Mouse (Mus musculus) heart, embryonic 15.5 days (tissue): Measurements from ENCODE around the gene Bag2. TPM values are rescaled to one million over a fixed set of nuclear protein-coding genes. Genes with fewer than 3 reads are reported as not detected.
A peak's percentile ranks its signal among the peaks of the same experiment; 100 is the strongest.

ENCODE experiments used
- ATAC-seq: fragments of 200-750 bp; cut with Nextera tagmentation; replicated peaks from 2 replicates; pipeline ENCODE4 v1.8.0; 2017; ENCODE audit warnings: low read depth, moderate TSS enrichment; ENCODE audit not compliant: insufficient number of reproducible peaks, insufficient read depth, low FRiP score
- H3K27ac ChIP-seq: fragments of 300-500 bp; sonication (generic); 2 replicates; pipeline ENCODE4 v1.5.1; 2015; ENCODE audit warnings: mild to moderate bottlenecking, inconsistent platforms
- H3K27me3 ChIP-seq: fragments of 300-500 bp; sonication (generic); 2 replicates; pipeline ENCODE4 v1.6.1; 2015; ENCODE audit warnings: inconsistent platforms
- H3K36me3 ChIP-seq: fragments of 300-500 bp; sonication (generic); 2 replicates; pipeline ENCODE4 v1.6.1; 2015; ENCODE audit warnings: mild to moderate bottlenecking, inconsistent platforms
- H3K4me1 ChIP-seq: fragments of 300-500 bp; sonication (generic); replicated peaks from 2 replicates; pipeline ENCODE4 v1.6.1; 2015; ENCODE audit warnings: inconsistent platforms
- H3K4me2 ChIP-seq: fragments of 300-500 bp; sonication (generic); 2 replicates; pipeline ENCODE4 v1.6.1; 2015; ENCODE audit warnings: inconsistent platforms, mild to moderate bottlenecking, moderate library complexity
- H3K4me3 ChIP-seq: fragments of 300-500 bp; sonication (generic); 2 replicates; pipeline ENCODE4 v1.5.1; 2015; ENCODE audit warnings: mild to moderate bottlenecking, inconsistent platforms
- H3K9ac ChIP-seq: fragments of 300-500 bp; sonication (generic); 2 replicates; pipeline ENCODE4 v1.6.1; 2015; ENCODE audit warnings: mild to moderate bottlenecking, inconsistent platforms
- H3K9me3 ChIP-seq: fragments of 300-500 bp; sonication (generic); replicated peaks from 2 replicates; pipeline ENCODE4 v1.6.1; 2016; ENCODE audit warnings: inconsistent platforms
- WGBS: fragments of 180-500 bp; shearing (Covaris S2); methylation state at CpG from one replicate; pipeline ENCODE4 v1.1.7; 2015; ENCODE audit warnings: mixed read lengths; 5-methylcytosine and 5-hydroxymethylcytosine counted together
- polyA plus RNA-seq: library from polyadenylated mRNA; unstranded; fragments of >200 nt; fragmentation: Nextera tagmentation; extraction: Ambion mirVana; gene quantifications from 2 replicates; pipeline ENCODE4 v1.2.1, GENCODE M21; 2015

The Bag2 gene
- polyA plus RNA-seq, 1 experiment from 2014 or later, result 76.3 TPM

DNA sequence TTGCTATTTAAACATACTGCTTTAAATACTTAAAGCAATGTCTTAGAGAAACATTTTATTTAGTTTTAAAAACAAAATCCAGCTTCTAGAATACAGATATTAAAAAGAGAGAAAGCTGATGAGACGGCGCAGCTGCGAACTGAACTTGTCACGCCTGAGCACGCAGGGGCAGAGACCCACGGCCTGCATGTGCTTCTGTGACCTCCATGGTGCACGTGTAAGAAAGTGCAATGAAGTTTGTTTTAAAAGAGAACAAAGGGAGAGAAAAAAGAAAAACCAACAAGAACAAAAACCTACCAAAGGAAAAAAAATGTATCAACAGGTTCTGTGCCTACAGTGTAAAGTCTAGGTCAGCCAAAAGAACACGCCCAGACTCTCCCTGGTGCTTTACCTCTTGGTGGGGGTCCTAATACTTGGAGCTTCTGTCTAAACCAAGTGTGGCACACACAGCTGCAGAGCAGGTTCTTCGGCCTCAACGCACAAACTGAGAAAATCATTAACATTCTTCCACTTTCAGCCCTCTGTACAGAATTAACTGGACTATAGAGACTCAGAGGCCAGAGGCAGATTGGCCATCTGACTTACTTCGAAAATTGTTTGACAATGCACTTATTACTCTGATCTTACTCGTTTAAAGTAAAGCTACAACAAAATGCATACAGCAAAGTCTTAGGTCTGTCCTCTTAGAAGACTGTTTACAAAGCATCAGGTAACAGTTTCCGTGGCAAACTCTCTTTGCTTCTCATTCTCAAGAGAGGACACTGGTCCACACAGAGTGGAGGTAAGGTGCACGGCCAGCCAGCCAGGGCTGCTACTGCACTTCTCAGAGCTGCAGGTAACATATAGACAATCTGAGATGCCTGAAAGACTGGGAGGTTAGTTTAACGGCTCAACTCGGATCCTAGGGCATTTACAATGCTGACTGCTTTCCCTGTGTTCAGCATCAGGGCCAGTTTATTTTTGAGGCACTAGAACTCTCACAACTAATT lies 9.2 kb upstream of the Bag2 start:
- Histone ChIP-seq H3K4me1 (no peaks in the 10 kb centered on the region), H3K27ac (no peak overlapping the region)
- 89% methylated on average over 16 of the region's 16 CpGs for WGBS

DNA sequence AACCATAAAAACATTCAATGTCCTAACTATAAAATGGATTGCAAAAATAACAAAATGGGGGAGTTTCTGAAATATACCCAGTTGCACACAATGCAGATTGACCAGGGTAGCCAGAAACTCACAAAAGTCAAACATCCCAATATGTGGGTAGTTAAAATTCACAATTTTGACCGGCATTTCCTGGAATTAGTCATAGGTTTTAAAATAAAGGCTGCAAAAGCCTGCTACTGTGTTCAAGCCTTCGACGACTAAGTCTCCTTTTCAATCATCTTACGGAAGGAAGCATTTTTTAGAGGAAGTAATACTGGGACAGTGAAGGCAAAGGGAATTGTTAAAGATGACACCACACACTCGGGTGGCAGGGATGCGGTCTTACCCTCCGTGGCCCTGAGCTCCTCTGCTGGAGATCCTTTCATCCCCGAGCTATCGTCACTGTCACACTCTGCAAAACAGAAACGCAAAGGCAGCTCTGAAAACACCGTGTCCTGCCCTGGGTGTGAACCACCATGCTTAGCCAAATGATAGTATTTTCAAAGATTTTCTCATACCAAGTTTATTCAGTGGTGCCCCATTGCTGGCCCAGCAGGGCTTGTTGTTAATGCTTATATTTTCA lies 8.0 kb upstream of the Bag2 start:
- 90% methylated on average over 11 of the region's 11 CpGs for WGBS
- Histone ChIP-seq H3K4me3 (no peak overlapping the region), H3K27ac (no peak overlapping the region), H3K4me2 (no peak overlapping the region), H3K4me1 (no peaks in the 10 kb centered on the region), H3K27me3 (no peaks in the 10 kb centered on the region), H3K9ac (no peak overlapping the region), H3K9me3 (no peaks in the 10 kb centered on the region), H3K36me3 (peaks cover 26% of the 10 kb centered on the region)
- no peak for ATAC-seq

More for the DNA sequence above, 9.2 kb upstream of the Bag2 start:
- Histone ChIP-seq H3K9ac (no peak overlapping the region), H3K9me3 (no peaks in the 10 kb centered on the region), H3K36me3 (peaks cover 22% of the 10 kb centered on the region), H3K4me2 (no peak overlapping the region), H3K4me3 (no peak overlapping the region), H3K27me3 (no peaks in the 10 kb centered on the region)
- ATAC-seq, result no peak

DNA sequence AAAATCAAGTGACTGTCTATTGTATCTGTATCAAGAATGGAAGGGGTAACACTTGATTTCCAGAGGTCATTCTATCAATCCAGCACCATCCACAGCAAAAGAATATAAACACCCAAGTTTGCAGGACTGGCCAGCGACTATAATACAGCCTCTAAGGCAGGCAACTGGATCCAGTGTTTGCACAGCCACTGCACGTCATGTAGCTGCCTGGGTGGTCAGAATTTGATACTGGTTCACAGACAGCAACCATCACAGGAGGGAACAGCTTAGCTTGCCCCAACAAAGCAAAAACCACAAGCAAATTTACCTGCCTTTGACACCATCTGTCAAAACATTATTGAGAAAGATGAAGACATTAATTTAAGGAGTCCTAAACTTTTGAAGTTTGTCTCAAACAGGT lies 6.2 kb upstream of the Bag2 start:
- Histone ChIP-seq H3K4me2 (no peak overlapping the region), H3K36me3 (peaks cover 16% of the 10 kb centered on the region)

DNA sequence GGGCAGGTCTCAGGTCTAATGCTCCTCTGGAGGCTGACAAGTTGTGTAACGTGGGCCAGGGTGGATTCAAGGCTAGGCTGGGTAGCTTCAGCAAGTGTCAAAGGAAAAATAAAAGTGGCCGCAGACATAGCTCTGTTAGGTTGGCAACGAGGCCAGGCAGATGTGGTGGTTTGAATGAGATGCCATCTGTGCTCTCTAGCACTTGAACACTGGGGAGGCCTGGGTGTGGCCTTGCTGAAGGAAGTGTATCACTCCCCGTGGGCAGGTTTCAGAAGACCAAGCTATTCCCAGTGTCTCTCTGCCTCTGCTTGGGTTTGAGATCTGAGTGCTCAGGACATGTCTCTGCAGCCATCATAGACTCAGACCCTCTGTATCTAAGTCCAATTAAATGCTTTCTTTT lies 893 bp upstream of the Bag2 start:
- Histone ChIP-seq H3K27ac (no peak overlapping the region), H3K9me3 (no peaks in the 10 kb centered on the region), H3K4me3 (no peak overlapping the region), H3K4me1 (peaks cover 19% of the 10 kb centered on the region), H3K36me3 (peaks cover 16% of the 10 kb centered on the region), H3K4me2 (no peak overlapping the region), H3K27me3 (no peaks in the 10 kb centered on the region), H3K9ac (no peak overlapping the region)
- 56% methylated on average over 4 of the region's 4 CpGs for WGBS
- no peak for ATAC-seq

More for the DNA sequence above, 6.2 kb upstream of the Bag2 start:
- ATAC-seq, result no peak
- Histone ChIP-seq H3K4me3 (no peak overlapping the region), H3K4me1 (no peaks in the 10 kb centered on the region), H3K9me3 (no peaks in the 10 kb centered on the region), H3K27ac (no peak overlapping the region), H3K9ac (no peak overlapping the region), H3K27me3 (no peaks in the 10 kb centered on the region)
- WGBS, result 79% methylated on average over 2 of the region's 2 CpGs

DNA sequence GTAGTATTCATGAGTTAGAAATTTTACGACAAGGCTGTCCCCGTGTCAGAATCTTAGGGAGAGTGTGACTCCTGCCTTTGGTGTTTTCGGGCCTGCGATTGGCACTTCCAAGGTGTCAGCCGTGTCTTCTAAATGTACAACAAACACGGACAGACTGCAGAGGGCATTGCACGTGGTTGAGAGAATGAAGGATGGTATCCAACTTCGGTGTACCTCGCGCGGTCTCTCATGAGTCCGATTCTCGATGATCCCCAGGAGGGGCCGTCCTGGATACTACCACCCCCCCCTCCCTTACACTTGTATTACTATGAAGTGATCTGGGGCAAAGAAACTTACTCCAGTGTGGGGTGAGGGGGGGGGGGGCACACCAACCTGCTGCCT lies 572 bp downstream of the Bag2 start:
- peak; percentile 19; the same call in 1 of the 2 replicates for ATAC-seq
- Histone ChIP-seq H3K9ac (peak overlapping the region; percentile 92), H3K36me3 (peaks cover 10% of the 10 kb centered on the region; the same call in 1 of the 2 replicates), H3K4me3 (peak overlapping the region; percentile 95), H3K9me3 (no peaks in the 10 kb centered on the region), H3K4me1 (peaks cover 19% of the 10 kb centered on the region), H3K4me2 (peak overlapping the region; percentile 92), H3K27me3 (no peaks in the 10 kb centered on the region), H3K27ac (peak overlapping the region; percentile 86)
- WGBS, result 1% methylated on average over 14 of the region's 14 CpGs

DNA sequence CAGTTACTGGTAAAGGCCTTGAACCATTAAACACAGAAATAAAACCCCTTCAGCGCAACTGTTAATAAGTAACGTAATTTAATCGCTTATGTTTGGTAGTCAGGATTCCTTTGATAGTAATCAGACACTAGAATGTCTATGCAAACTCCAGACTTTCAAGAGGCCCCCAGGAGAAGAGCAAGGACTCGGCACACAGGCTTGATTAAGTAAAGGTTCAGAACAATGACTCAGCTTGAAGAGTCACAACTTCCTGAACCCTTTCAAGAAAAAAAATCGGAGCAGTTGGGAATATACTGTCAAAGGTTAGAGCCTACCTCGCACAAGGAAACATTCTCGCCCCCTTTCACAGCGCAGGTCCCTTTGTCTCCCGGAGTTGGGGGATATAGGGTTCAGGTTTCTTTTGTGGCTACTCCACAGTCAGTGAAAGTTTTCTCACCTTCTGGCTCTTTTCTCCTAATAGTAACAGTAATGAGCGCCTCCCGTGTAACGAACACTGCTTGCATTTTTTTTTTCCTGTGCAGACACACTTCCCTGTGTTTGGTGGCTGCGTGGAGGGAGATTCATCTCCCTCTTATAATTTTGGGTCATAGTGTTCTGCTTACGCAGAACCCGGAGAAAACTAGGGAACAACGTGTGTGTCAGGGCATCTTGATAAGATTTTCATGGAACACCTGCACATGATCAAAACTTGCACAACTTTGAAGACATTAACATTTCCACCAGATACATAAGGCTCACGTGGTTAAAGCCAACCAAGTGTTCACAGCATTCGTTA lies 1.1 kb downstream of the Bag2 start:
- WGBS, result 18% methylated on average over 18 of the region's 18 CpGs
- Histone ChIP-seq H3K27ac (peak overlapping the region; percentile 86), H3K4me1 (peaks cover 19% of the 10 kb centered on the region)

DNA sequence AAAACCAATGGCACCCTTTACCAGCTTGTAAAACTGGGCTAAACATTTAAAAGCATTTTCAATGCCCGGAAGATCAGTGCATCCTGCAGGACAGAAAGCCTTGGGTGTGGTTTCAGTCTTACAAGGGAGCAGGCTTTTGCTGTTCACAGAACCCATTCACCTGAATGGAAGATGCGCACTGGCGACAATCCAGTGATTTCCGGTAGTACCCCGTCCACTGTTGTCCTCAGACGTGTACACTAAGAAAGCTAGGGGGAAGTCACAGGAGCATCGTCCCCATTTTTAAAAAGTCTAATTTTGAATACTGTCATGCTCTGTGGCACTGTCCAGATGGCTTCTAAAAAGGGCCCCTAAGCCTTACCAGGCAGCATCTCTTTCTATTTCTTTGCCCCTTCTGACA lies 1.8 kb downstream of the Bag2 start:
- Histone ChIP-seq H3K4me3 (no peak overlapping the region), H3K9me3 (no peaks in the 10 kb centered on the region), H3K9ac (no peak overlapping the region), H3K36me3 (peaks cover 7% of the 10 kb centered on the region; the same call in 1 of the 2 replicates), H3K27me3 (no peaks in the 10 kb centered on the region), H3K4me2 (peak overlapping the region; percentile 92), H3K4me1 (peaks cover 24% of the 10 kb centered on the region), H3K27ac (no peak overlapping the region)
- 68% methylated on average over 7 of the region's 7 CpGs for WGBS
- no peak for ATAC-seq

More for the DNA sequence above, 1.1 kb downstream of the Bag2 start:
- ATAC-seq, result no peak
- peak overlapping the region; percentile 92 for H3K9ac ChIP-seq
- H3K27me3 ChIP-seq, result no peaks in the 10 kb centered on the region
- peaks cover 10% of the 10 kb centered on the region; the same call in 1 of the 2 replicates for H3K36me3 ChIP-seq
- peak overlapping the region; percentile 95 for H3K4me3 ChIP-seq
- no peaks in the 10 kb centered on the region for H3K9me3 ChIP-seq
- peak overlapping the region; percentile 92 for H3K4me2 ChIP-seq

DNA sequence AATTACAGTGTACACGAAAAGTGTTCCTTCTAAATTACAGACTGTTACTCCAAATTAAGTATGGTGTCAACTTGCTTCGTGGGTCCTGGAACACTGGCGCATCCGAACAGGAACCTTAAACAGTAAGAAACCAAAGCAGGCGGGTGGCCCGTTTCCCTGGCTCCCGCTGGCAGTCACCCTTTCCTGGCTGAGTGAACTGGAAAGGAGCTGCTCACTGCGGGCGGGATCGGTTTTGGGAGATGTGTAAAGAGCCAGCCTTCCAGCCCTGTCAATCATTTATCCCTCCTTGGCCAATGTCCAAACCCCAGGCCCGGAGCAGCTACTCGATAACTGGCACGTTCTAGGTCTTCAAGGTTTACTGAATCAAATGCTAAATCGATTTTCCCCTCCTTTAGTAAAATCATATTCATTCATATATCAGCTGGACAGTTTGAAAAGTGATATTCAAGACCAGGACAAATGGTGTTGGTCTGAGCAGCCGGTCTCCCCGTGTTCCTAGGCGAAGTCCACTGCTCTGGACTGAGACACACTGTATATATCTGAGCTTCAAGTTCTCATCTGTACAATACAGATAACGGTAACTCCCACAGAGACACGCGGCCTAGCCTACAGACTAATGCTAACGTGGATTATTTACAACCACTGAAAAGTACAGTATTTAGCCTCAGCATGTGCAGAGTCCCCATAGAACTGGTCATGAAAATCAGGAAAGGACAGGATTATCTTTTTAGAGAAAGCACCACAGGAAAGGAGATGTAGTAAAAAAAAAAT lies 2.4 kb downstream of the Bag2 start:
- H3K4me1 ChIP-seq, result peaks cover 24% of the 10 kb centered on the region
- H3K9me3 ChIP-seq, result no peaks in the 10 kb centered on the region
- H3K9ac ChIP-seq, result no peak overlapping the region
- H3K4me2 ChIP-seq, result peak overlapping the region; percentile 21; the same call in 1 of the 2 replicates
- no peak for ATAC-seq
- no peak overlapping the region for H3K27ac ChIP-seq
- H3K36me3 ChIP-seq, result 0 out of 2 replicates have a peak, but pooled peaks cover under 1% of the 10 kb centered on the region
- 67% methylated on average over 21 of the region's 21 CpGs for WGBS
- no peaks in the 10 kb centered on the region for H3K27me3 ChIP-seq
- no peak overlapping the region for H3K4me3 ChIP-seq

DNA sequence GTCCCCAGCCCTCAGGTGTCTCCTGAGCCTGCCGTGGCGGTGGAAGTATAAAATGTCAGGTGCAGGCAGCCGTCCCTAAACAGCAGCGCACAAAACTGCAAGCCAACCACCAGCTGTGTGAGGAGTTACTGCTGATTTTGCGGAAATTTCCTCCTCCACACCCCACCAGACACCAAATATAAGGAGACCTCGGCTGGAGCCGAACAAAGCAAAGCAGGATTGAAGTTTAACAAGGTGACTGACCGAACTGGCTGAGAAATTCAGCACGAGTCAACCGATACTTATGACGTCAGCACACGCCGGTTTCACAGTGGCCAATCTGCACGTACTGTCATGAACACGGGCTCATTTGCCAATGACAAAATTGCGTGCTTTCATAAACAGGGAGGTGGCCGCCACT lies 3.5 kb downstream of the Bag2 start:
- Histone ChIP-seq H3K36me3 (no peaks in the 10 kb centered on the region), H3K4me2 (no peak overlapping the region), H3K4me3 (no peak overlapping the region), H3K27me3 (no peaks in the 10 kb centered on the region), H3K9me3 (no peaks in the 10 kb centered on the region), H3K9ac (no peak overlapping the region), H3K27ac (no peak overlapping the region), H3K4me1 (peaks cover 24% of the 10 kb centered on the region)
- 90% methylated on average over 17 of the region's 17 CpGs for WGBS
- no peak for ATAC-seq

DNA sequence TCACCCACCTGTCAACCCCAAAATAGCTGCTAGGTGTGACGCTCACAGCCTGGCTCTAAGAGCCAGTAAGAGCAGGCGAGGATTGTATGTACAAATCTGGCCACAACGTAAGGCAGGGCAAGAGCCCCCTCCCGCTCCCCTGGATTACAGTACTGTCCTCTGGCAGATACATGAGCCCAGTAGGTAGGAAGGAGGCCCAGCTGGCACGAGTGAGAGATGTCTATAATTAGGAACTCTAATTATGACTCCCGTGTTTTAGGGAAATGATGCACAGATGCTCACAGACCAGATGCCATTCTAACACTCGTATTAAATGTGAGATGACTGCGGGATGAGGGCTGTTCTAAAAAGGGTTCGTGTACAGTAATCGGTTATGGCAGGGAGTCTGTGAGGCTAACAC lies 6.3 kb downstream of the Bag2 start:
- Histone ChIP-seq H3K4me1 (peaks cover 20% of the 10 kb centered on the region), H3K4me3 (no peak overlapping the region), H3K27me3 (no peaks in the 10 kb centered on the region), H3K36me3 (peaks cover 8% of the 10 kb centered on the region; the same call in 1 of the 2 replicates), H3K4me2 (peak overlapping the region; percentile 8; the same call in 1 of the 2 replicates), H3K27ac (peak overlapping the region; percentile 61), H3K9ac (no peak overlapping the region), H3K9me3 (no peaks in the 10 kb centered on the region)
- peak; percentile 65 for ATAC-seq
- WGBS, result 58% methylated on average over 10 of the region's 10 CpGs
